Comparison of ENCODE assay signal across 8 mouse cellular contexts in the genomic region with DNA sequence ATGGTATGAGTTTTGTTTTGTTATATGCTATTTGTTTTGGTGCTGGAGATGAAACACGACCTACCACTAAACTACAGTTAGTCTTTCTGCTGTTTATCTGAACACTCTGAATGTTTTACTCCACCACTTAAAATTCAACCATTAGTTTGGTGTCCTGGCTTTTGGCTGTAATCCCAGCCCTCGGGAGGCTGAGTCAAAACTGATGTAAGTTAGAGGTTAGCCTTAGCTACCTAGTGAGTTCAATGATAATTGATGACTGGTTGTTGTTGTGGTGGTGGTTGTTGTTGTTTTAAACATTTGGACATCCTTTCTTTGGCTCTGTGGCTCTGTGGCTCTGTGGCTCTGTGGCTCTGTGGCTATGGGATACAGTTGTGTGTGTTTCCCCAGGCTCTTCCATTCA. TPM values are rescaled to one million over a fixed set of nuclear protein-coding genes. Genes with fewer than 3 reads are reported as not detected.
DNase-seq lines count a peak whose midpoint lies in the region; ATAC-seq and TF ChIP-seq lines count a peak whose summit lies in the region.

No protein-coding gene starts in this region.

- peaks cover 14% of the 10 kb centered on the region for H3K4me1 ChIP-seq in lung, embryonic 15.5 days
- H3K4me1 ChIP-seq in embryonic facial prominence, embryonic 15.5 days = peaks cover 9% of the 10 kb centered on the region; the same call in 1 of the 2 replicates
- H3K4me1 ChIP-seq in intestine, postnatal 0 days (replicated peaks; ENCODE audit: control insufficient read depth, insufficient read depth, low read length) = no peaks in the 10 kb centered on the region
- H3K4me1 ChIP-seq in neural tube, embryonic 14.5 days (ENCODE audit: control insufficient read depth, insufficient read depth, low read length) = peaks cover 15% of the 10 kb centered on the region

- ATAC-seq in lung, embryonic 15.5 days (ENCODE audit: borderline replicate concordance, extremely low read depth, low FRiP score, low TSS enrichment) = no peak
- ATAC-seq in embryonic facial prominence, embryonic 15.5 days (ENCODE audit: insufficient number of reproducible peaks, low FRiP score, low TSS enrichment, low read depth) = no peak
- no peak for ATAC-seq in intestine, postnatal 0 days
- ATAC-seq in neural tube, embryonic 14.5 days (ENCODE audit: low read depth) = no peak

- 0 out of 2 replicates have a peak overlapping the region, but pooled peaks have one; percentile 92 for H3K9ac ChIP-seq in lung, embryonic 15.5 days
- H3K9ac ChIP-seq in embryonic facial prominence, embryonic 15.5 days = no peak overlapping the region
- H3K9ac ChIP-seq in intestine, postnatal 0 days (ENCODE audit: low read depth, low read length) = no peak overlapping the region
- peak overlapping the region; percentile 88 for H3K9ac ChIP-seq in neural tube, embryonic 14.5 days (replicated peaks; ENCODE audit: low read depth, low read length)

- H3K4me2 ChIP-seq in lung, embryonic 15.5 days = peak overlapping the region; percentile 63
- H3K4me2 ChIP-seq in embryonic facial prominence, embryonic 15.5 days (replicated peaks) = peak overlapping the region; percentile 50
- H3K4me2 ChIP-seq in intestine, postnatal 0 days (replicated peaks; ENCODE audit: low read depth) = peak overlapping the region; percentile 71
- peak overlapping the region; percentile 72 for H3K4me2 ChIP-seq in neural tube, embryonic 14.5 days (ENCODE audit: low read depth, low read length)

- 62% methylated on average over 2 of the region's 2 CpGs for WGBS in lung, embryonic 15.5 days
- 69% methylated on average over 2 of the region's 2 CpGs for WGBS in embryonic facial prominence, embryonic 15.5 days
- 62% methylated on average over 2 of the region's 2 CpGs for WGBS in intestine, postnatal 0 days
- 71% methylated on average over 2 of the region's 2 CpGs for WGBS in neural tube, embryonic 14.5 days

- DNase-seq in lung, postnatal 25 days (ENCODE audit: low spot score) = no peak
- no peak for DNase-seq in testis, postnatal 10 days (ENCODE audit: low spot score)
- DNase-seq in left cerebral cortex, postnatal 14 days (ENCODE audit: low spot score in 2 of 2) = no peak
- no peak for DNase-seq in adipocyte (ENCODE audit: low spot score)

- no peak for TF ChIP-seq CTCF in intestine, postnatal 0 days (IDR thresholded peaks at IDR 0.05; ENCODE audit: low read depth)

- H3K9me3 ChIP-seq in lung, embryonic 15.5 days = no peaks in the 10 kb centered on the region
- no peaks in the 10 kb centered on the region for H3K9me3 ChIP-seq in embryonic facial prominence, embryonic 15.5 days (replicated peaks)
- no peaks in the 10 kb centered on the region for H3K9me3 ChIP-seq in intestine, postnatal 0 days (ENCODE audit: control insufficient read depth)
- no peaks in the 10 kb centered on the region for H3K9me3 ChIP-seq in neural tube, embryonic 14.5 days (ENCODE audit: control insufficient read depth, low read length)

- H3K36me3 ChIP-seq in lung, embryonic 15.5 days = peaks cover 8% of the 10 kb centered on the region
- peaks cover 11% of the 10 kb centered on the region for H3K36me3 ChIP-seq in embryonic facial prominence, embryonic 15.5 days
- peaks cover 10% of the 10 kb centered on the region for H3K36me3 ChIP-seq in intestine, postnatal 0 days (ENCODE audit: control insufficient read depth, insufficient read depth)
- peaks cover 5% of the 10 kb centered on the region; the same call in 1 of the 2 replicates for H3K36me3 ChIP-seq in neural tube, embryonic 14.5 days (ENCODE audit: control insufficient read depth, insufficient read depth, low read length)

- H3K27ac ChIP-seq in lung, embryonic 15.5 days = no peak overlapping the region
- H3K27ac ChIP-seq in embryonic facial prominence, embryonic 15.5 days (replicated peaks) = no peak overlapping the region
- H3K27ac ChIP-seq in intestine, postnatal 0 days (ENCODE audit: low read depth, low read length) = no peak overlapping the region
- no peak overlapping the region for H3K27ac ChIP-seq in neural tube, embryonic 14.5 days (ENCODE audit: low read depth, low read length)

- intact Hi-C loops in left cerebral cortex, postnatal 14 days (cut with DNase I) = loop anchor here (10.0 kb wide), 1 partner anchor 156 kb away; no protein-coding TSS in a partner anchor

- peak overlapping the region; percentile 96 for H3K4me3 ChIP-seq in lung, embryonic 15.5 days
- peak overlapping the region; percentile 97 for H3K4me3 ChIP-seq in embryonic facial prominence, embryonic 15.5 days (replicated peaks)
- peak overlapping the region; percentile 91 for H3K4me3 ChIP-seq in intestine, postnatal 0 days (ENCODE audit: low read depth, low read length)
- H3K4me3 ChIP-seq in neural tube, embryonic 14.5 days (ENCODE audit: low read depth, low read length) = peak overlapping the region; percentile 75

- H3K27me3 ChIP-seq in lung, embryonic 15.5 days = no peaks in the 10 kb centered on the region
- H3K27me3 ChIP-seq in embryonic facial prominence, embryonic 15.5 days = no peaks in the 10 kb centered on the region
- no peaks in the 10 kb centered on the region for H3K27me3 ChIP-seq in intestine, postnatal 0 days (replicated peaks; ENCODE audit: control insufficient read depth, insufficient read depth, low read length)
- 0 out of 2 replicates have a peak, but pooled peaks cover 2% of the 10 kb centered on the region for H3K27me3 ChIP-seq in neural tube, embryonic 14.5 days (ENCODE audit: control insufficient read depth, insufficient read depth, low read length)

RNA-seq across cellular contexts. Expression of a gene that starts 1.3 kb away (rescaled TPM):
- 39.9 and 41.5 TPM in 2 replicates for polyA plus RNA-seq in lung, embryonic 15.5 days (2015; fragmentation: Nextera tagmentation; extraction: Ambion mirVana)
- 41.4 and 44.8 TPM in 2 replicates for polyA plus RNA-seq in embryonic facial prominence, embryonic 15.5 days (2015; fragmentation: Nextera tagmentation; extraction: Ambion mirVana)
- polyA plus RNA-seq in intestine, postnatal 0 days (2015; fragmentation: Nextera tagmentation; extraction: Ambion mirVana) = 12.6 and 13.3 TPM in 2 replicates
- 68.6 and 68.9 TPM in 2 replicates for polyA plus RNA-seq in neural tube, embryonic 14.5 days (2014; fragmentation: Nextera tagmentation; extraction: Ambion mirVana)
- 10 to 100 TPM; 40.3 to 43.8 TPM for total RNA-seq in left cerebral cortex, postnatal 14 days (2021)

Comparison
In these comparisons a context has a peak if more than half of its experiments do, and no peak if none do; other contexts are left out.
1. H3K9ac ChIP-seq: peak in lung, embryonic 15.5 days (single experiment) and neural tube, embryonic 14.5 days (single experiment); none in embryonic facial prominence, embryonic 15.5 days (single experiment) and intestine, postnatal 0 days (single experiment).
2. Peak in every context shown above with its lines, with median percentiles within 50 percentile points of each other: H3K4me2 ChIP-seq and H3K4me3 ChIP-seq.